Mouse (Mus musculus): ENCODE results near the gene Sh2d7.

GRCm38 (mm10) chr9:54489599-54489998 is 49.2 kb upstream of the Sh2d7 start:
- TF ChIP-seq GATA1 (IDR thresholded peaks at IDR 0.05; ENCODE audit: borderline replicate concordance, low read length) (no peak), FLI1 (IDR thresholded peaks at IDR 0.05; ENCODE audit: low read length) (no peak)
